Mouse (Mus musculus) lung, postnatal 0 days (tissue): ENCODE data around the gene Negr1.

Experiments used
- CTCF ChIP-seq: IDR thresholded peaks from 2 replicates; pipeline ENCODE4 v1.5.1; 2016; ENCODE audit warnings: antibody characterized with exemption, mild to moderate bottlenecking
- EP300 ChIP-seq: IDR thresholded peaks from 2 replicates; pipeline ENCODE4 v1.6.1; 2016; ENCODE audit warnings: antibody characterized with exemption, mild to moderate bottlenecking, control low read depth

DNA sequence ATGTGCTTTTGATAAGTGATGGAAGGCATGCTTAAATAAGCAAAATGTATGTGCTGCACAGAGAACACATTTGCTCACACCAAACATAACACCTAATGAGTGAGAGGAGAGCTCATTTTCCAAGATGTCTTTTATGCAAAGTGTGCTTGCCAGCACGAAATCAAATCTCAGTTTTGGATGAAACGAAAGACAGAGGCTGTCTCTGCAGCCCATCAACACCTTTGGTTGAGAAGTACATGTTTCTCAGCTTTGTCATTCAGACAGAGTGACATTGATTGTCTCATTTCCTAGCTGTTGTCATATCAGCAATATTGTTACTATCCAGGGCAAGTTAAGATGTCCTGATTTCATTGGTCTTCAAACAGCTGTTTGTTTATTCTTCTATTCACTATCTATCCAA lies 29.5 kb downstream of the Negr1 start:
- TF ChIP-seq CTCF: no peak
- TF ChIP-seq EP300: no peak
